Mouse (Mus musculus) C2C12 (cell line): ENCODE results near the gene Gm43517.

Experiments used
- CTCF ChIP-seq: IDR thresholded peaks from one replicate; pipeline ENCODE4 v1.5.1; 2011; ENCODE audit not compliant: control insufficient read depth, insufficient read depth, insufficient read length
- FOSL1 ChIP-seq: IDR thresholded peaks from one replicate; pipeline ENCODE4 v1.8.0; 2011; ENCODE audit warnings: mild to moderate bottlenecking, low read length; ENCODE audit not compliant: poor library complexity, insufficient read depth, severe bottlenecking
- MAX ChIP-seq: IDR thresholded peaks from one replicate; pipeline ENCODE4 v1.6.1; 2011; ENCODE audit warnings: mild to moderate bottlenecking, control low read depth
- MYOD1 ChIP-seq: IDR thresholded peaks from one replicate; pipeline ENCODE4 v1.6.1; 2011; ENCODE audit warnings: low read depth; ENCODE audit not compliant: control insufficient read depth, insufficient read length
- USF1 ChIP-seq: IDR thresholded peaks from one replicate; pipeline ENCODE4 v1.6.1; 2011; ENCODE audit warnings: low read depth, mild to moderate bottlenecking, control low read depth, moderate library complexity

DNA sequence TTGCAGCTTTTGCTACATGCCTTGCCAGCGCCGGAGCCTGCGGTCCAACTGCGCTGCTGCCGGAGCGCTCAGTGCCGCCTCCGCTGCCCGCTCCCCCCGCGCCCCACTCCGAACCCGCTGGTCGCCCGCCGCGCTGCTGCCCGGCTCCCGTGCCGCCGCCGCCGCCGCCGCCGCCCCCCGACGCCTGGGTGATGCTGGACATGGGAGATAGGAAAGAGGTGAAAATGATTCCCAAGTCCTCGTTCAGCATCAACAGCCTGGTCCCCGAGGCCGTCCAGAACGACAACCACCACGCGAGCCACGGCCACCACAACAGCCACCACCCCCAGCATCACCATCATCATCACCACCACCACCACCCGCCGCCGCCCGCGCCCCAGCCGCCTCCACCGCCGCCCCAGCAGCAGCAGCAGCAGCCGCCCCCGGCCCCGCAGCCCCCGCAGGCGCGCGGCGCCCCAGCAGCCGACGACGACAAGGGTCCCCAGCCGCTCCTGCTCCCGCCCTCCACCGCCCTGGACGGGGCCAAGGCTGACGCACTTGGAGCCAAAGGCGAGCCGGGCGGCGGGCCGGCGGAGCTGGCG, 589 bp upstream of the Gm43517 start:
- TF ChIP-seq MYOD1 = no peak
- no peak for TF ChIP-seq CTCF
- TF ChIP-seq MAX = no peak
- no peak for TF ChIP-seq FOSL1
- TF ChIP-seq USF1 = no peak
